In the genomic region with DNA sequence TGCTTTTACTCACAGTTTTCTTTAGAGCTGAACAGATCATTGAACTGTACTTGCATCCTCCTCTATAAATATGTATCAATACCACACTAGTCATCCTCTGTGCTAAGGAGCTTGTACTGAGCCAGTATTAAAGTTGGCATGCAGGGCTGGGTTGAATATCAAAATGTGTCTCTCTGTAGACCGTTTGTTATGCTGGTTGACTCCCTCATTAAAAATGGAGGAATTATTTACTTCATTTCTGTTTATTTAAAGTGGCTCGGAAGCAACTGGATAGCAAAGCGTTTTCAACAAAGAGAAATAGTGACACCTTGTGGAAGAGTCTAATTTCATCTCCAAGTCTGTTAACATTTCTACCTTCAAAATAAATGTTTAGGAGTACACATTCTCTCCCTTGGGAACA, we compare ENCODE assay signal across 7 mouse cellular contexts.
DNase-seq lines count a peak whose midpoint lies in the region; ATAC-seq and TF ChIP-seq lines count a peak whose summit lies in the region.

No protein-coding gene starts in this region.

- DNase-seq in left cerebral cortex, adult 2 months (ENCODE audit: extremely low spot score in 1 of 2, low spot score in 2 of 2), result no peak
- no peak for DNase-seq in left cerebral cortex, adult 18-20 months (ENCODE audit: low spot score in 2 of 2)
- DNase-seq in ZHBTc4 (ENCODE audit: low read depth, low spot score), result peak; percentile 6
- peak; percentile 90 for DNase-seq in forebrain, embryonic 14.5 days (ENCODE audit: low spot score)
- no peak for DNase-seq in spleen, adult 12 weeks (ENCODE audit: low spot score)
- no peak for DNase-seq in gastrocnemius, adult 18-20 months (ENCODE audit: low spot score)

- peak; percentile 75 for TF ChIP-seq CTCF in left cerebral cortex, adult 2 months (IDR thresholded peaks at IDR 0.05)

- H3K4me1 ChIP-seq in forebrain, embryonic 14.5 days (ENCODE audit: control insufficient read depth, insufficient read depth, low read length), result no peaks in the 10 kb centered on the region
- H3K4me1 ChIP-seq in midbrain, embryonic 16.5 days (ENCODE audit: control insufficient read depth, insufficient read depth, low read length), result peaks cover 2% of the 10 kb centered on the region; the same call in 1 of the 2 replicates

- WGBS in forebrain, embryonic 14.5 days, result 15% methylated on average over 3 of the region's 3 CpGs
- 5% methylated on average over 3 of the region's 3 CpGs for WGBS in midbrain, embryonic 16.5 days

- H3K4me2 ChIP-seq in forebrain, embryonic 14.5 days (ENCODE audit: low read length), result no peak overlapping the region
- H3K4me2 ChIP-seq in midbrain, embryonic 16.5 days (ENCODE audit: low read length), result peak overlapping the region; percentile 33

- no peaks in the 10 kb centered on the region for H3K36me3 ChIP-seq in forebrain, embryonic 14.5 days (ENCODE audit: control insufficient read depth, insufficient read depth, low read length)
- no peaks in the 10 kb centered on the region for H3K36me3 ChIP-seq in midbrain, embryonic 16.5 days (ENCODE audit: control insufficient read depth, insufficient read depth, low read length)

- no peaks in the 10 kb centered on the region for H3K27me3 ChIP-seq in forebrain, embryonic 14.5 days (replicated peaks; ENCODE audit: control insufficient read depth, insufficient read depth, low read length)
- H3K27me3 ChIP-seq in midbrain, embryonic 16.5 days (ENCODE audit: control insufficient read depth, insufficient read depth, low read depth, low read length), result no peaks in the 10 kb centered on the region

- intact Hi-C loops in left cerebral cortex, adult 2 months (cut with DNase I), result loop anchor here (2.0 to 10.0 kb wide), 3 partner anchors 653 to 1897 kb away; no protein-coding TSS in a partner anchor

- no peak overlapping the region for H3K27ac ChIP-seq in left cerebral cortex, adult 2 months
- H3K27ac ChIP-seq in forebrain, embryonic 14.5 days (ENCODE audit: low read depth, low read length), result no peak overlapping the region; the same call in 1 of the 2 replicates
- peak overlapping the region; percentile 47; the same call in 1 of the 2 replicates for H3K27ac ChIP-seq in midbrain, embryonic 16.5 days (ENCODE audit: low read length)

- no peaks in the 10 kb centered on the region for H3K9me3 ChIP-seq in forebrain, embryonic 14.5 days (replicated peaks; ENCODE audit: control insufficient read depth, low read length)
- H3K9me3 ChIP-seq in midbrain, embryonic 16.5 days (replicated peaks; ENCODE audit: control insufficient read depth, low read length, poor library complexity, severe bottlenecking), result no peaks in the 10 kb centered on the region

- H3K9ac ChIP-seq in forebrain, embryonic 14.5 days (ENCODE audit: low read length), result no peak overlapping the region
- H3K9ac ChIP-seq in midbrain, embryonic 16.5 days (ENCODE audit: low read depth, low read length), result no peak overlapping the region

- no peak overlapping the region for H3K4me3 ChIP-seq in left cerebral cortex, adult 2 months
- no peak overlapping the region for H3K4me3 ChIP-seq in forebrain, embryonic 14.5 days (ENCODE audit: low read depth, low read length)
- H3K4me3 ChIP-seq in midbrain, embryonic 16.5 days (ENCODE audit: low read depth, low read length), result no peak overlapping the region

- ATAC-seq in forebrain, embryonic 14.5 days, result peak; percentile 82
- peak; percentile 90 for ATAC-seq in midbrain, embryonic 16.5 days

Comparison
In these comparisons a context has a peak if more than half of its experiments do, and no peak if none do; other contexts are left out.
1. DNase-seq: peak in ZHBTc4 (single experiment) and forebrain, embryonic 14.5 days (single experiment); none in left cerebral cortex, adult 2 months (0 of 2), left cerebral cortex, adult 18-20 months (0 of 2), spleen, adult 12 weeks (single experiment) and gastrocnemius, adult 18-20 months (single experiment).